18 mouse cellular contexts compared by ENCODE assay signal in the genomic region with DNA sequence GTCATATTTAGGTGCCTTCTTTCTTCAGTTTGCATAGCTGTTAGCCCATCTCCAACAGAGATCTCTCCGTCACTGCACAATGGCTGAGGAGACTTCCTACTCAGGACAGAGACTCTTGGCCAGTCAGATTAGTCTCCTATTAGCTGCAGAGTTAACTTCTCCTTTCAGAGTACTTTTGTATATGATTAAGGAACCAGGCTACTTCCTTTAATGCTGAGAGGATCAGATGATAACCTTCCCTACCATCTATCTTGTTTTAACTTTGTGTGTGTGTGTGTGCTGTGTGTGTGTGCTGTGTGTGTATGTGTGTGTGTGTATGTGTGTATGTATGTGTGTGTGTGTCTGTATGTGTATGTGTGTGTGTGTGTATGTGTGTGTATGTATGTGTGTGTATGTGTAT. TPM values are rescaled to one million over a fixed set of nuclear protein-coding genes. Genes with fewer than 3 reads are reported as not detected.
DNase-seq lines count a peak whose midpoint lies in the region; ATAC-seq lines count a peak whose summit lies in the region.
"Had no signal": no experiment of that assay in that cellular context is flagged by ENCODE, and none has a peak within 500 bp of the region (broad histone marks: within the 10 kb centered on the region; RNA-seq: fewer than 3 reads in every experiment).

No protein-coding gene starts in this region.

- ATAC-seq in megakaryocyte, adult 5-6 weeks (ENCODE audit: poor library complexity, severe bottlenecking) = peak; percentile 95
- ATAC-seq: forebrain, embryonic 15.5 days had no signal

- intact Hi-C loops in left cerebral cortex, postnatal 10 days (cut with DNase I) = loop anchor here (5.0 kb wide), 1 partner anchor 82 kb away; a partner anchor contains a TSS

- DNase-seq in 416B (ENCODE audit: low read depth) = peak; percentile 22
- DNase-seq in MEL-GATA-1-ER (ENCODE audit: extremely low read depth, low read depth) = peak; percentile 81
- DNase-seq in splenic B cell, adult 2 months (ENCODE audit: low read depth, low spot score) = peak; percentile 23
- DNase-seq in adrenal gland, postnatal 4 days (ENCODE audit: low spot score in 2 of 2) = no peak
- DNase-seq in left cerebral cortex, postnatal 10 days (ENCODE audit: extremely low spot score in 1 of 2, low spot score in 2 of 2) = no peak
- no peak for DNase-seq in gastrocnemius, postnatal 10 days
- DNase-seq: adrenal gland, postnatal 10 days; cerebellum, adult 18-20 months; cerebellum, postnatal 10 days; embryo, embryonic 11 days; gastrocnemius, postnatal 14 days had no signal

- H3K27me3 ChIP-seq in splenic B cell, adult 2 months (ENCODE audit: control insufficient read depth, insufficient read depth, low read length, poor library complexity, severe bottlenecking) = no peaks in the 10 kb centered on the region

- H3K36me3 ChIP-seq in splenic B cell, adult 2 months (ENCODE audit: control insufficient read depth, insufficient read depth, low read length, poor library complexity, severe bottlenecking) = no peaks in the 10 kb centered on the region
- H3K36me3 ChIP-seq: embryonic facial prominence, embryonic 15.5 days; forebrain, embryonic 10.5 days; forebrain, embryonic 15.5 days; heart, embryonic 12.5 days; hindbrain, embryonic 10.5 days had no signal

RNA-seq across cellular contexts. Expression of a gene that starts 5.3 kb away (rescaled TPM):
- 2.0 and 2.5 TPM in 2 replicates for total RNA-seq in megakaryocyte, adult 5-6 weeks (2015)
- total RNA-seq in megakaryocyte, adult 5-6 weeks (2017) = 2.9 and 3.8 TPM in 2 replicates
- total RNA-seq in adrenal gland, postnatal 4 days (2021) = 1 to 10 TPM; 3.6 to 5.1 TPM
- 1 to 10 TPM; 3.1 to 4.5 TPM for total RNA-seq in left cerebral cortex, postnatal 10 days (2021)
- total RNA-seq in gastrocnemius, postnatal 10 days (2021) = 1 to 10 TPM; 1.3 to 2.0 TPM

RNA-seq across cellular contexts. Expression of a gene that starts 10.1 kb away (rescaled TPM):
- total RNA-seq in megakaryocyte, adult 5-6 weeks (2015) = not detected in 2 replicates
- total RNA-seq in megakaryocyte, adult 5-6 weeks (2017) = 0.04 TPM in 1 of 2 replicates, not detected in the other
- 1 to 10 TPM; 7.2 to 7.4 TPM for total RNA-seq in adrenal gland, postnatal 4 days (2021)
- total RNA-seq in left cerebral cortex, postnatal 10 days (2021) = 1 to 10 TPM in 1 of 2 experiments, under 1 TPM in 1; 0.95 to 1.4 TPM
- under 1 TPM; 0.23 to 0.25 TPM for total RNA-seq in gastrocnemius, postnatal 10 days (2021)

RNA-seq across cellular contexts. Expression of a gene that starts 29.3 kb away (rescaled TPM):
- 11.7 and 13.9 TPM in 2 replicates for total RNA-seq in megakaryocyte, adult 5-6 weeks (2015)
- 25.1 and 27.0 TPM in 2 replicates for total RNA-seq in megakaryocyte, adult 5-6 weeks (2017)
- total RNA-seq in adrenal gland, postnatal 4 days (2021) = 1 to 10 TPM; 1.2 to 1.6 TPM
- 1 to 10 TPM in 1 of 2 experiments, under 1 TPM in 1; 0.88 to 1.1 TPM for total RNA-seq in left cerebral cortex, postnatal 10 days (2021)
- total RNA-seq in gastrocnemius, postnatal 10 days (2021) = under 1 TPM; 0.27 to 0.42 TPM
- total RNA-seq: heart, adult 8-10 months had no signal

RNA-seq across cellular contexts. Expression of a gene that starts 40.3 kb away (rescaled TPM):
- 3.5 and 5.8 TPM in 2 replicates for total RNA-seq in megakaryocyte, adult 5-6 weeks (2015)
- 0.73 and 4.1 TPM in 2 replicates for total RNA-seq in megakaryocyte, adult 5-6 weeks (2017)
- total RNA-seq in adrenal gland, postnatal 4 days (2021) = under 1 TPM in 1 of 2 experiments, not detected in 1; 0.93 TPM
- not detected for total RNA-seq in left cerebral cortex, postnatal 10 days (2021)
- total RNA-seq in gastrocnemius, postnatal 10 days (2021) = not detected
- total RNA-seq: gastrocnemius, postnatal 14 days had no signal

Comparison
In these comparisons a context has a peak if more than half of its experiments do, and no peak if none do; other contexts are left out.
1. DNase-seq: peak in 416B (single experiment), MEL-GATA-1-ER (single experiment) and splenic B cell, adult 2 months (single experiment); none in adrenal gland, postnatal 4 days (0 of 2), left cerebral cortex, postnatal 10 days (0 of 2) and gastrocnemius, postnatal 10 days (single experiment).
2. RNA of a gene that starts 29.3 kb away (total RNA-seq): 11.7 to 27.0 TPM in megakaryocyte, adult 5-6 weeks; 1.2 to 1.6 TPM in adrenal gland, postnatal 4 days, 0.88 to 1.1 TPM in left cerebral cortex, postnatal 10 days and 0.27 to 0.42 TPM in gastrocnemius, postnatal 10 days; every median in the first group is over 4 times any median in the second.